Mouse (Mus musculus) R1 (cell line): ENCODE results near the gene Adgrb2.

Source experiments
- DNase-seq: peaks from one replicate; pipeline ENCODE4 v3.0.0-alpha.2; 2018; ENCODE audit warnings: low read depth, low spot score

The Adgrb2 gene

GRCm38 (mm10) chr4:130071758-130072157 is 87.1 kb downstream of the Adgrb2 start:
- DNase-seq = no peak
